Mouse (Mus musculus) mouse embryonic stem cell (cell line): Measurements from ENCODE around the gene Gnptg.

Source experiments
- in situ Hi-C, 2 experiments: fragments of 300-500 bp; cut with MboI; formaldehyde crosslinking; loops; 1 replicate in 1 of 2; 3 replicates in 1 of 2; pipeline ENCODE4 v1.14.3; 2019 to 2020; ENCODE audit warnings: low sequenced_read_pairs in 2 of 2, low pct_unique_long_range_greater_than_20kb in 1 of 2, mixed read lengths in 1 of 2; ENCODE audit not compliant: unreplicated experiment in 1 of 2

Gnptg gene

GRCm38 (mm10) chr17:25210680-25211466 is 29.1 kb downstream of the Gnptg start:
- in situ Hi-C loops = no loop called here

- in situ Hi-C loops = no loop called here
Measured at GRCm38 (mm10) chr17:25210006-25210405, 29.9 kb downstream of the Gnptg start.

GRCm38 (mm10) chr17:25202401-25202800 is 37.5 kb downstream of the Gnptg start:
- in situ Hi-C loops = no loop called here

- in situ Hi-C loops = no loop called here
Measured at GRCm38 (mm10) chr17:25189091-25189490, 50.8 kb downstream of the Gnptg start.

- in situ Hi-C loops = no loop called here
Measured at GRCm38 (mm10) chr17:25188150-25189031, 51.5 kb downstream of the Gnptg start, which contains the start of gene Unkl. Gene Unkl, plus strand, starts transcription at chr17:25188397.

GRCm38 (mm10) chr17:25187784-25188149 is 52.2 kb downstream of the Gnptg start:
- in situ Hi-C loops = no loop called here

GRCm38 (mm10) chr17:25184961-25185360 is 55.0 kb downstream of the Gnptg start:
- in situ Hi-C loops = no loop called here

- in situ Hi-C loops = no loop called here
Measured at GRCm38 (mm10) chr17:25184129-25184691, 55.7 kb downstream of the Gnptg start, which contains the start of gene BC003965. Gene BC003965, plus strand, starts transcription at chr17:25184554.
